Mouse (Mus musculus): ENCODE data around the gene Wdr11. TPM values are rescaled to one million over a fixed set of nuclear protein-coding genes. Genes with fewer than 3 reads are reported as not detected.

Wdr11 gene
- total RNA-seq (2021) (10 to 100 TPM; 19.9 to 20.7 TPM), polyA plus RNA-seq (2012; rRNA removed) (13.0 and 17.3 TPM in 2 replicates)
- long read RNA-seq, full-length matches to known transcripts: 27 of 34 reads
- long read RNA-seq, partial matches to known transcripts: 4 of 34 reads
- long read RNA-seq, other reads (novel, unspliced or antisense): 3 of 34 reads

GRCm38 (mm10) chr7:129591371-129592131 is at the start of gene Wdr11:
Gene Wdr11 (plus strand): TSS chr7:129591863.
- Histone ChIP-seq H3K27ac (peak within 1 kb of the TSS; percentile 95), H3K36me3 (ENCODE audit: control insufficient read depth, insufficient read depth, low read length) (peaks cover 4% of the 10 kb centered on the region; the same call in 1 of the 2 replicates), H3K9ac (ENCODE audit: low read depth, low read length) (peak within 1 kb of the TSS; percentile 98), H3K4me1 (ENCODE audit: control insufficient read depth, insufficient read depth, low read length) (peaks cover 2% of the 10 kb centered on the region; the same call in 1 of the 2 replicates), H3K4me3 (peak within 1 kb of the TSS; percentile 78), H3K27me3 (ENCODE audit: control insufficient read depth, insufficient read depth, low read length) (no peaks in the 10 kb centered on the region), H3K79me2 (replicated peaks; ENCODE audit: control insufficient read depth, insufficient read depth, low read length) (no peaks in the 10 kb centered on the region)
- intact Hi-C loops (cut with DNase I): no loop called here
- peak; percentile 86 to 87 for DNase-seq
- WGBS: 4% methylated on average over 37 of the region's 37 CpGs
- TF ChIP-seq EP300 (IDR thresholded peaks at IDR 0.05; ENCODE audit: insufficient read depth, low read depth, low read length): 0 out of 2 replicates have a peak, but pooled peaks have one; percentile 30
- TF ChIP-seq POLR2A (IDR thresholded peaks at IDR 0.05; ENCODE audit: insufficient read depth, low read depth, low read length): peak; percentile 77
- TF ChIP-seq CTCF (IDR thresholded peaks at IDR 0.05): no peak

- Histone ChIP-seq H3K4me3 (no peak overlapping the region), H3K27me3 (ENCODE audit: control insufficient read depth, insufficient read depth, low read length) (no peaks in the 10 kb centered on the region), H3K4me1 (ENCODE audit: control insufficient read depth, insufficient read depth, low read length) (no peaks in the 10 kb centered on the region), H3K36me3 (ENCODE audit: control insufficient read depth, insufficient read depth, low read length) (no peaks in the 10 kb centered on the region), H3K27ac (no peak overlapping the region), H3K9ac (ENCODE audit: low read depth, low read length) (no peak overlapping the region), H3K79me2 (replicated peaks; ENCODE audit: control insufficient read depth, insufficient read depth, low read length) (no peaks in the 10 kb centered on the region)
- DNase-seq: no peak
- 41% methylated on average over 1 of the region's 1 CpGs for WGBS
- TF ChIP-seq EP300 (IDR thresholded peaks at IDR 0.05; ENCODE audit: insufficient read depth, low read depth, low read length) (no peak), CTCF (IDR thresholded peaks at IDR 0.05) (no peak), POLR2A (IDR thresholded peaks at IDR 0.05; ENCODE audit: insufficient read depth, low read depth, low read length) (no peak)
- intact Hi-C loops (cut with DNase I): no loop called here
Measured at GRCm38 (mm10) chr7:129567541-129567940, 24.1 kb upstream of the Wdr11 start.

- TF ChIP-seq CTCF (IDR thresholded peaks at IDR 0.05) (no peak), EP300 (IDR thresholded peaks at IDR 0.05; ENCODE audit: insufficient read depth, low read depth, low read length) (no peak), POLR2A (IDR thresholded peaks at IDR 0.05; ENCODE audit: insufficient read depth, low read depth, low read length) (no peak)
- no peaks in the 10 kb centered on the region for H3K4me1 ChIP-seq (ENCODE audit: control insufficient read depth, insufficient read depth, low read length)
- H3K9ac ChIP-seq (ENCODE audit: low read depth, low read length): no peak overlapping the region
- no peak overlapping the region for H3K4me3 ChIP-seq
- DNase-seq: no peak
- no peaks in the 10 kb centered on the region for H3K27me3 ChIP-seq (ENCODE audit: control insufficient read depth, insufficient read depth, low read length)
- WGBS: 58% methylated on average over 2 of the region's 2 CpGs
- no peaks in the 10 kb centered on the region for H3K79me2 ChIP-seq (replicated peaks; ENCODE audit: control insufficient read depth, insufficient read depth, low read length)
- intact Hi-C loops (cut with DNase I): no loop called here
- H3K27ac ChIP-seq: no peak overlapping the region
- no peaks in the 10 kb centered on the region for H3K36me3 ChIP-seq (ENCODE audit: control insufficient read depth, insufficient read depth, low read length)
Measured at GRCm38 (mm10) chr7:129568338-129568737, 23.3 kb upstream of the Wdr11 start.

GRCm38 (mm10) chr7:129574471-129574870 is 17.2 kb upstream of the Wdr11 start:
- no peak overlapping the region for H3K9ac ChIP-seq (ENCODE audit: low read depth, low read length)
- WGBS: 56% methylated on average over 4 of the region's 4 CpGs
- TF ChIP-seq POLR2A (IDR thresholded peaks at IDR 0.05; ENCODE audit: insufficient read depth, low read depth, low read length) (no peak), EP300 (IDR thresholded peaks at IDR 0.05; ENCODE audit: insufficient read depth, low read depth, low read length) (no peak), CTCF (IDR thresholded peaks at IDR 0.05) (no peak)
- no peak overlapping the region for H3K4me3 ChIP-seq
- H3K36me3 ChIP-seq (ENCODE audit: control insufficient read depth, insufficient read depth, low read length): no peaks in the 10 kb centered on the region
- intact Hi-C loops (cut with DNase I): no loop called here
- H3K27ac ChIP-seq: no peak overlapping the region
- H3K79me2 ChIP-seq (replicated peaks; ENCODE audit: control insufficient read depth, insufficient read depth, low read length): no peaks in the 10 kb centered on the region
- DNase-seq: no peak
- no peaks in the 10 kb centered on the region for H3K27me3 ChIP-seq (ENCODE audit: control insufficient read depth, insufficient read depth, low read length)
- H3K4me1 ChIP-seq (ENCODE audit: control insufficient read depth, insufficient read depth, low read length): peaks cover 2% of the 10 kb centered on the region

- peaks cover 2% of the 10 kb centered on the region for H3K4me1 ChIP-seq (ENCODE audit: control insufficient read depth, insufficient read depth, low read length)
- no peaks in the 10 kb centered on the region for H3K79me2 ChIP-seq (replicated peaks; ENCODE audit: control insufficient read depth, insufficient read depth, low read length)
- TF ChIP-seq POLR2A (IDR thresholded peaks at IDR 0.05; ENCODE audit: insufficient read depth, low read depth, low read length): no peak
- no peak for TF ChIP-seq CTCF (IDR thresholded peaks at IDR 0.05)
- TF ChIP-seq EP300 (IDR thresholded peaks at IDR 0.05; ENCODE audit: insufficient read depth, low read depth, low read length): no peak
- intact Hi-C loops (cut with DNase I): no loop called here
- no peak overlapping the region for H3K4me3 ChIP-seq
- H3K27ac ChIP-seq: no peak overlapping the region
- H3K9ac ChIP-seq (ENCODE audit: low read depth, low read length): no peak overlapping the region
- WGBS: 29% methylated on average over 7 of the region's 7 CpGs
- no peaks in the 10 kb centered on the region for H3K27me3 ChIP-seq (ENCODE audit: control insufficient read depth, insufficient read depth, low read length)
- no peaks in the 10 kb centered on the region for H3K36me3 ChIP-seq (ENCODE audit: control insufficient read depth, insufficient read depth, low read length)
- DNase-seq: no peak
Measured at GRCm38 (mm10) chr7:129575110-129575784, 16.4 kb upstream of the Wdr11 start.
